Mouse (Mus musculus): ENCODE measurements around the gene Olfr649. TPM values are rescaled to one million over a fixed set of nuclear protein-coding genes. Genes with fewer than 3 reads are reported as not detected.

Olfr649 gene
- polyA plus RNA-seq (2015; fragmentation: Nextera tagmentation; extraction: Ambion mirVana) = not detected in 2 replicates

GRCm38 (mm10) chr7:104195885-104196284 lies at the start of gene Olfr649:
TSS of gene Olfr649 (minus strand) at chr7:104195985.

DNA sequence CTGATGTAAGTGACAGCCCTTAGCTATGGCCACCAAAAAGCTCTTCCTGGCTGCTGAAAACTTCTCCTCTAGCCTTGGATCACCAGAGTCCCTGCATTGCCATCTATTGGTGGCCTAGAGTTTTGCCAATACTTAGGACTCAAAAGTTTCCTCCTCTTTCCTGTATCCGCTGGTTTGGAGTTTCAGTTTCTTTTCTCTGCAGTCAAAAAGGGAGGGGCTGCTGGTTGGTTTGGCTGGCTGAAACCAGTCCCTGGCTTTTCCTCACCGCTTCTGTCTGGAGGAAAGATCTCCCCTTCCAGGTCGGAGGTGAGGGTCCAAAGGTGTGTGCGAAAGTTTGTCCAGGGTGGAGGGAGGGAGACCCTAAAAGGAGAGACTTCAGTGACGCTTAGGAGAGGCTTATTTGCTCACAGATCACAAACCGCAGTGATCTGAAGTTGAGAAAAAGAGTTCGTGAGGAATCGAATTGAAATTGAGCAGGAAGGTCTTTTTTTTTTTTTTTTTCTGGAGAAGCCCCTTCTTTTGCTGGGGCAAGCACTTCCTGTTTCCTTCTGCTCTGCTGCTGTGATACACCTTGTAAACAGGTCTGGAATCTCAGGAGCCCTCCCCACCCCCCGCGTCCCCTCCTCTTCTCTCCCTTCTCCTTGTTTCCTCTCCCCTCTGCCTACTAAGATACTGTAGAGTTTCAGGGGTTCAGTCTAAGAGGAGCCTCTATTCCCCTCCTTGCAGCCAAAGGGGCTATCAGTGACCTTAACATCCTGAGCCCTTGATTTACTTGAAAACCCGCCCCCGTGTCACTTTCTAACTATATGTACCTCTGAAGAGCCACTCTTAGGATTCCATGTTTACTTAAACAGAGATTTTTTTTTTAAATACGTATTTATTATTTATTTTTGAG lies 48.7 kb upstream of the Olfr649 start, which contains the start of gene Trim34a:
TSS of gene Trim34a (plus strand) at position 171 of the 895 bp plus-strand sequence.

GRCm38 (mm10) chr7:104218701-104219569 lies 23.1 kb upstream of the Olfr649 start, which contains the start of gene Trim6:
TSS of gene Trim6 (plus strand) at chr7:104218793.

DNA sequence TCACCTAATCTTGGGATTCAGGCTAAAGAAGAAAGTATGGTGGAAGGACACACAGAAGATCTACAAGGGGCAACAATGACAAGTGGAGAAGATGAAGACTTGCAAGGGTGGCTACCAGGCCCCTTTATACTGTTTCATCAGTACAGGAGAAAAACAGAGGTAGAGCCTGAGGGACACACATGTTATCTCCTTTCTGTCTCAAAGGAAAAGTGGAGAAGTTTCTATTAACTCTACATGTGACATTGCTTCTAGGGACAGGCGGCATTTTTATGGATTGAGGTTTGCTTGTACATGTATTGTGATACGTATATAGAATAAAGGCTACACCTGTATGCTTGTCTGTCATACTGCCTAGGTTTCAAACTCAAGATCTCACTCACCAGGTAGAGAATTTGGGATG lies 12.5 kb downstream of the Olfr649 start, which contains the start of gene Olfr648:
TSS of gene Olfr648 (minus strand) at position 101 of the 400 bp plus-strand sequence.

DNA sequence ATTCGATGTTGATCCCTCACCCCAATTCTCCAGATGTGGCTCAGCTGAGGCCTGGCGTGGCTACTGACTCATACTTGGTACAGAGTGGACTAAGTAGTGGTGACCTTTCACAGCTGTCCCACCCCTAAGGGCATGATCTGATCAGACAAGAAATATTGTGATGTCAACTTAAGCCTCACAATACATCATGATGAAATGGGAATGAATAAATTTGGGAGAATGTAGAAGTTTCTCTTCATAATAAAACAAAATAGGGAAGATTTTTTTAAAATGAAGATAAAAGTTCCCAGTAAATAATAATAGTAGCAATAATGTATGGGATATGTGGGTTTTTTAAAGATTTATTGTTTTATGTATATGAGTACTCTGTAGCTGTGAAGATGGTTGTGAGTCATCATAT lies 45.3 kb downstream of the Olfr649 start, which contains the start of gene Ubqlnl:
TSS of gene Ubqlnl (minus strand) at position 101 of the 400 bp plus-strand sequence.

DNA sequence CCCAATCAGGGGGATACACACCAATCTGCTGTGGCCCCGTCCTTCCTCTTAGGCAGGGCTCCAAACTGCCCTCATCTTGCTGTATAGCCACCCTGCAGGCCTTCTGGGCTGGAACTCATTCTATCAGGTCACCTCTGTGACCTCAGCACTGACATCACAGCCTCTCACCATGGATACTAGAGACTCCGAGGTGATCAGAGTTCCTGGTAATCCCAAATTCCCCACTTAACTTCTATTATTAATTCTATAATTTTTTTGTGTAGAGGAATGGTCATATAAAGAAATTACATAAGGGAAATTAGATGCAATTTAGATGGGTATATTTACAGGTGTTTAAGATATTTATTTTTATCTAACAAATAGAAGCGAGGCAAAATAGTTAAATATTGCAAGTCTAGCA lies 52.6 kb downstream of the Olfr649 start, which contains the start of gene Ubqln3:
TSS of gene Ubqln3 (minus strand) at position 101 of the 400 bp plus-strand sequence.

Other genes starting within 250 kb of the Olfr649 start
- not detected in 2 replicates for gene Olfr635, start 224.8 kb downstream of the Olfr649 start, polyA plus RNA-seq (2015; fragmentation: Nextera tagmentation; extraction: Ambion mirVana)
- not detected in 2 replicates for gene Olfr638, start 197.2 kb downstream of the Olfr649 start, polyA plus RNA-seq (2015; fragmentation: Nextera tagmentation; extraction: Ambion mirVana)
- not detected in 2 replicates for gene Olfr639, start 178.7 kb downstream of the Olfr649 start, polyA plus RNA-seq (2015; fragmentation: Nextera tagmentation; extraction: Ambion mirVana)
- gene Olfr640, start 170.4 kb downstream of the Olfr649 start, polyA plus RNA-seq (2015; fragmentation: Nextera tagmentation; extraction: Ambion mirVana) = not detected in 2 replicates
- not detected in 2 replicates for gene Olfr641, start 160.5 kb downstream of the Olfr649 start, polyA plus RNA-seq (2015; fragmentation: Nextera tagmentation; extraction: Ambion mirVana)
- not detected in 2 replicates for gene Olfr642, start 143.3 kb downstream of the Olfr649 start, polyA plus RNA-seq (2015; fragmentation: Nextera tagmentation; extraction: Ambion mirVana)
- gene 4930516K23Rik, start 134.5 kb downstream of the Olfr649 start, polyA plus RNA-seq (2015; fragmentation: Nextera tagmentation; extraction: Ambion mirVana) = not detected in 2 replicates
- gene Olfr644, start 124.1 kb downstream of the Olfr649 start, polyA plus RNA-seq (2015; fragmentation: Nextera tagmentation; extraction: Ambion mirVana) = not detected in 2 replicates
- not detected in 2 replicates for gene Olfr645, start 110.5 kb downstream of the Olfr649 start, polyA plus RNA-seq (2015; fragmentation: Nextera tagmentation; extraction: Ambion mirVana)
- gene Olfr646, start 91.1 kb downstream of the Olfr649 start, polyA plus RNA-seq (2015; fragmentation: Nextera tagmentation; extraction: Ambion mirVana) = not detected in 2 replicates
- gene Ubqln5, start 66.2 kb downstream of the Olfr649 start, polyA plus RNA-seq (2015; fragmentation: Nextera tagmentation; extraction: Ambion mirVana) = not detected in 2 replicates
- gene Olfr643, start 58.6 kb downstream of the Olfr649 start, polyA plus RNA-seq (2015; fragmentation: Nextera tagmentation; extraction: Ambion mirVana) = not detected in 2 replicates
- gene Ubqln3, start 52.7 kb downstream of the Olfr649 start, polyA plus RNA-seq (2015; fragmentation: Nextera tagmentation; extraction: Ambion mirVana) = not detected in 2 replicates
- not detected in 2 replicates for gene Ubqlnl, start 45.4 kb downstream of the Olfr649 start, polyA plus RNA-seq (2015; fragmentation: Nextera tagmentation; extraction: Ambion mirVana)
- not detected in 2 replicates for gene Olfm5, start 31.2 kb downstream of the Olfr649 start, polyA plus RNA-seq (2015; fragmentation: Nextera tagmentation; extraction: Ambion mirVana)
- gene Olfr648, start 12.6 kb downstream of the Olfr649 start, polyA plus RNA-seq (2015; fragmentation: Nextera tagmentation; extraction: Ambion mirVana) = 0.05 and 0.07 TPM in 2 replicates
- gene Trim6, start 22.8 kb upstream of the Olfr649 start, polyA plus RNA-seq (2015; fragmentation: Nextera tagmentation; extraction: Ambion mirVana) = 0.63 and 1.2 TPM in 2 replicates
- 2.3 and 2.7 TPM in 2 replicates for gene Trim34a, start 48.5 kb upstream of the Olfr649 start, polyA plus RNA-seq (2015; fragmentation: Nextera tagmentation; extraction: Ambion mirVana)
- gene Trim5, start 92.1 kb upstream of the Olfr649 start, polyA plus RNA-seq (2015; fragmentation: Nextera tagmentation; extraction: Ambion mirVana) = 0.36 and 0.41 TPM in 2 replicates
- 5.6 and 6.2 TPM in 2 replicates for gene Trim12a, start 119.5 kb upstream of the Olfr649 start, polyA plus RNA-seq (2015; fragmentation: Nextera tagmentation; extraction: Ambion mirVana)
- 0.11 and 0.29 TPM in 2 replicates for gene Trim34b, start 133.5 kb upstream of the Olfr649 start, polyA plus RNA-seq (2015; fragmentation: Nextera tagmentation; extraction: Ambion mirVana)
- 2.0 and 2.2 TPM in 2 replicates for gene Trim12c, start 157.4 kb upstream of the Olfr649 start, polyA plus RNA-seq (2015; fragmentation: Nextera tagmentation; extraction: Ambion mirVana)
- gene Trim30b, start 173.9 kb upstream of the Olfr649 start, polyA plus RNA-seq (2015; fragmentation: Nextera tagmentation; extraction: Ambion mirVana) = 0.14 and 0.67 TPM in 2 replicates
- 0.33 and 0.45 TPM in 2 replicates for gene Trim30c, start 204.9 kb upstream of the Olfr649 start, polyA plus RNA-seq (2015; fragmentation: Nextera tagmentation; extraction: Ambion mirVana)

Measured in urinary bladder, postnatal 0 days (tissue).